Mouse (Mus musculus) heart, embryonic 10.5 days (tissue): ENCODE measurements around the gene Hyal2. TPM values are rescaled to one million over a fixed set of nuclear protein-coding genes. Genes with fewer than 3 reads are reported as not detected.

Source experiments
- DNase-seq: peaks from one replicate; pipeline ENCODE4 v3.0.0-alpha.2; 2017; ENCODE audit warnings: low spot score
- H3K27ac ChIP-seq: fragments of 300-500 bp; sonication (generic); 2 replicates; pipeline ENCODE4 v1.5.1; 2016; ENCODE audit warnings: mild to moderate bottlenecking
- H3K27me3 ChIP-seq: fragments of 300-500 bp; sonication (generic); 2 replicates; pipeline ENCODE4 v1.6.1; 2016; ENCODE audit warnings: mild to moderate bottlenecking; ENCODE audit not compliant: poor library complexity, insufficient read depth, severe bottlenecking
- H3K36me3 ChIP-seq: fragments of 300-500 bp; sonication (generic); 2 replicates; pipeline ENCODE4 v1.6.1; 2016; ENCODE audit warnings: mild to moderate bottlenecking, moderate library complexity
- H3K4me1 ChIP-seq: fragments of 300-500 bp; sonication (generic); 2 replicates; pipeline ENCODE4 v1.6.1; 2016; ENCODE audit warnings: mild to moderate bottlenecking
- H3K4me3 ChIP-seq: fragments of 300-500 bp; sonication (generic); 2 replicates; pipeline ENCODE4 v1.5.1; 2016; ENCODE audit warnings: mild to moderate bottlenecking, moderate library complexity
- H3K9me3 ChIP-seq: fragments of 300-500 bp; sonication (generic); 2 replicates; pipeline ENCODE4 v1.6.1; 2016; ENCODE audit warnings: mild to moderate bottlenecking, moderate library complexity
- WGBS: fragments of 180-500 bp; shearing (Covaris S2); methylation state at CpG from one replicate; pipeline ENCODE4 v1.1.7; 2016; 5-methylcytosine and 5-hydroxymethylcytosine counted together
- polyA plus RNA-seq: library from polyadenylated mRNA; unstranded; fragments of >200 nt; fragmentation: Nextera tagmentation; extraction: Ambion mirVana; gene quantifications from 2 replicates; pipeline ENCODE4 v1.2.1, GENCODE M21; 2016

Gene Hyal2
- polyA plus RNA-seq, 1 experiment from 2014 or later, result 128 TPM

DNA sequence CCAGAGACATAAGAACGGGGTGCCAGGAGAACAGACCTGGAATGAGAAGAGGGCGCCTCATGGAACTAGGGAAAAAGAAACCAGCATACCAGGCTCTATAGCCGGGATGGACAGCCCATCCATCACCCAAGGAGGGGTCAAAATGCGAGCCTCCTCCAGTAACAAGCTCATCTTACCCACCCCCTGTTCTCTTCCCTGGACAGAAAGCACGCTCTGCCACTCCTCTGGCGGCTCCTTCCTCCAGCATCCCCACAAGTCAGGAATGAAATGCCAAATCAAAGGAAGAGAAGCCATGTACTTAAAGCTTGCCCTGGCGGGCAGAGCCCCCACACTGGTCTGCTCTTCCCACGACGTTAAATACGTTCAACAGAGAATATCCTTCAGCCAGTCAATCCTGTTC lies 26.7 kb upstream of the Hyal2 start:
- Histone ChIP-seq H3K4me3 (peak overlapping the region; percentile 78), H3K36me3 (peaks cover 60% of the 10 kb centered on the region), H3K27me3 (no peaks in the 10 kb centered on the region), H3K9me3 (no peaks in the 10 kb centered on the region), H3K4me1 (peaks cover 48% of the 10 kb centered on the region), H3K27ac (0 out of 2 replicates have a peak overlapping the region, but pooled peaks have one; percentile 86)
- WGBS, result 39% methylated on average over 10 of the region's 10 CpGs
- no peak for DNase-seq

DNA sequence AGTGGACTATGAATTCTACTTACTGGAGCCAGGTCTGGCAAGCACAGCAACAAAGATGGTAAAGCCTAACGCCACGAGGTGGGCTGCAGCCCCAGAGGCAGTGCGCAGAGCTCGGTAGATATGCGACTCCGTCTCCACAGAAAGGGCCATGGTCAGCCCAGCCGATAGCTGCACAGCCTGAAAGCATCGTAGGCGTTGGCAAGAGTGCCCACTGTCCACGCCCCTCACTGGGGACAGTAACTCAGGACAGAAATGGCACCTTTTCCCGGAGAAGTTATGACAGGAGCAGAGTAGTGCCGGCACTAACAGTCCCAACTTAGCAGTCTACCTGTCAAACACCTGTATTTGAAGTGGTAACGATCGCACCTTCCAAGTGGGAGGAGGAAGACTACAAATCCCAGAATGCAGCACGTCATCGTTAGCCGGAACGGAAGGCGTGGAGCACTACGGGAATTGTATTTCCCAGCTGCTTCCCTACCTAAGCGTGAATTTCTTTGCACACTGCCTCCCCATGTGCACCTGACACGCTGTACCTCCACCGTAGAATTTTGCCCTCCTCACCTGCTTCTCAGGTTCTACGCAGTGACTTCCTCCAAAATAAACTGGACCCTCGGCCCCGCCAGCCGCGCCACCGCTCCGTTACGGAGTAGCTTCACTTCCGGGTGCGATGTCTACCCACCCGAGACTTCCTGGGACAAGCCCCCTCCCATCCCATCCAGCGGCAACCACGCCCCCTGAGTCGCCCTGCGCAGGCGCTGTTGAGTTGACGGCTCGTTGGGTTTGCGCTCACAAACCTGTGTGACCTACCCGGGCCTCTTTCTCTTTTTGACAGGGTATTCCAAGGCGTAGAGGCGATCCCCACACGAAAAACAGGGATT lies 26.0 kb upstream of the Hyal2 start, which contains the start of the genes Cyb561d2 and Nprl2:
Cyb561d2 (minus strand) TSS at position 720 of the 878 bp plus-strand sequence.
Nprl2 (plus strand) TSS at position 753 of the 878 bp plus-strand sequence.
- Histone ChIP-seq H3K4me3 (peak within 1 kb of the TSS; percentile 78), H3K36me3 (peaks cover 58% of the 10 kb centered on the region), H3K27me3 (no peaks in the 10 kb centered on the region), H3K27ac (peak within 1 kb of the TSS; percentile 86), H3K9me3 (no peaks in the 10 kb centered on the region), H3K4me1 (peaks cover 46% of the 10 kb centered on the region)
- under 1% methylated on average over 46 of the region's 46 CpGs for WGBS
- peak; percentile 98 for DNase-seq

DNA sequence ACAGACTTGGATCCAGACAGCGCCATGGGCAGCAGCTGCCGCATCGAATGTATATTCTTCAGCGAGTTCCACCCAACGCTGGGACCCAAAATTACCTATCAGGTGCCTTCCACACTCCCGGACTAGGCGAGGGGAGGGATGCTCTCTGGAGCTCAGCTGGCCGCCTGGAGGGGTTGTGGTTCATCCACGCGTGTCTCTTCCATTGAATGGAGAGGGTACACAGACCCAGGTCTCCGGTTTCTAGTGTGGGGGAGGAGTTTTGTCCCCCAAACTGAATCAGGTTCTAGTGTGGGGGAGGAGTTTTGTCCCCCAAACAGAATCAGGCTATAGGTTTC lies 25.4 kb upstream of the Hyal2 start:
- Histone ChIP-seq H3K27ac (peak overlapping the region; percentile 86), H3K36me3 (peaks cover 52% of the 10 kb centered on the region), H3K9me3 (no peaks in the 10 kb centered on the region), H3K4me3 (peak overlapping the region; percentile 78), H3K27me3 (0 out of 2 replicates have a peak, but pooled peaks cover under 1% of the 10 kb centered on the region), H3K4me1 (peaks cover 46% of the 10 kb centered on the region)
- DNase-seq, result no peak
- 3% methylated on average over 11 of the region's 11 CpGs for WGBS

DNA sequence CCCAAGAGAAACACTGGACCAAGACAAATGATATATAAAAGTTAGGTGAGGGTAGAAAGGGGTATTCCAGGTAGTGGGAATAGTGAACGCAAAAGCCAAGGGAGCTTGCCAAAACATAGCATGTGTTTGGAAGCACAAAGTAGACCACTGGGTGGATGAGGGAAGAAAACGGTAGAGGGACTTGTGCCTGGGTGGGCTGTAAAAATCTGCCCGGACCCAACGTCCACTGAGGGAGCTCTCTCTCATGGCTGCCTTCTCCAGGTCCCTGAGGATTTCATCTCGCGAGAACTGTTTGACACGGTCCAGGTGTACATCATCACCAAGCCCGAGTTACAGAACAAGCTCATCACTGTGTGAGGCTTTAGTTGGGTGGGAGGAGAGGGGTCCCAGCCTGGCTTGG lies 25.0 kb upstream of the Hyal2 start:
- Histone ChIP-seq H3K27me3 (peaks cover 5% of the 10 kb centered on the region; the same call in 1 of the 2 replicates), H3K9me3 (no peaks in the 10 kb centered on the region), H3K27ac (peak overlapping the region; percentile 86), H3K4me3 (peak overlapping the region; percentile 78), H3K36me3 (peaks cover 48% of the 10 kb centered on the region), H3K4me1 (peaks cover 46% of the 10 kb centered on the region)
- WGBS, result 46% methylated on average over 8 of the region's 8 CpGs
- DNase-seq, result no peak

DNA sequence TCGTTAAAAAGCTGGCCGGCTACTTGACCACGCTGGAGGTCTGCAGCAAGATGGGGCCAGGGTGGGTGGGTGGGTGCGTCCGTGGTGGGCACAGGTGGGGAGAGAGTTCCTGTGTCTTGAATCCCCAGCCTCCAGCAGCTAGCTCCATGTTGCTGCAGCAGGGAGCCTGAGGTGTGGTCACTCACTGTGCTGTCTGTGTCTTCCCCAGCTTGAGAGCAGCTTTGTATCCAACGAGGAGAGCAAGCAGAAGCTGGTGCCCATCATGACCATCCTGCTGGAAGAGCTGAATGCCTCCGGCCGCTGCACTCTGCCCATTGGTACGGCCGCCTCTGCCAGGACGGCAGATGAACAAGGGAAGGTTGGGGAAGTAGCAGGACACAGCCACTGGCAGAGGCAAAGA lies 24.4 kb upstream of the Hyal2 start:
- Histone ChIP-seq H3K36me3 (peaks cover 43% of the 10 kb centered on the region), H3K27me3 (peaks cover 10% of the 10 kb centered on the region; the same call in 1 of the 2 replicates), H3K27ac (peak overlapping the region; percentile 42), H3K4me3 (peak overlapping the region; percentile 78), H3K9me3 (no peaks in the 10 kb centered on the region), H3K4me1 (peaks cover 49% of the 10 kb centered on the region)
- no peak for DNase-seq
- WGBS, result 85% methylated on average over 11 of the region's 11 CpGs

- Histone ChIP-seq H3K27ac (no peak overlapping the region), H3K36me3 (peaks cover 33% of the 10 kb centered on the region), H3K27me3 (peaks cover 20% of the 10 kb centered on the region), H3K4me3 (no peak overlapping the region), H3K4me1 (peaks cover 49% of the 10 kb centered on the region), H3K9me3 (no peaks in the 10 kb centered on the region)
- DNase-seq, result no peak
- WGBS, result 92% methylated on average over 17 of the region's 17 CpGs
Observed at GRCm38 (mm10) chr9:107544196-107544700, 23.5 kb upstream of the Hyal2 start.

DNA sequence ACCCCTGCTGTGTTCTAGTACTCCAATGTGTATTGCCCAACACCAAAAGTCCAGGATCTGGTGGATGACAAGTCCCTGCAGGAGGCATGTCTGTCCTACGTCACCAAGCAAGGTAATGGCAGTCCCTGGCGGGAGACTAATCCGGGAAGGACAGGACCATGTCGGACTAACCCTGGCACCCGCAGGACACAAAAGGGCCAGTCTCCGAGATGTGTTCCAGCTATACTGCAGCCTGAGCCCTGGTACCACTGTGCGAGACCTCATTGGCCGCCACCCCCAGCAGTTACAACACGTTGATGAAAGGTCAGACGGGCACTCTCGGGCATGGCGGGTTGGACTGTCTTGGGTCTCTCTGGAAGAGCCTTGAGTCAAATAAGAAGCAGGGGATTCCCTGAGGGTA lies 23.0 kb upstream of the Hyal2 start:
- Histone ChIP-seq H3K4me3 (no peak overlapping the region), H3K9me3 (no peaks in the 10 kb centered on the region)
- WGBS, result 86% methylated on average over 12 of the region's 12 CpGs

GRCm38 (mm10) chr9:107545199-107545598 lies 22.5 kb upstream of the Hyal2 start:
- Histone ChIP-seq H3K27me3 (peaks cover 29% of the 10 kb centered on the region), H3K36me3 (peaks cover 24% of the 10 kb centered on the region), H3K27ac (no peak overlapping the region), H3K4me3 (no peak overlapping the region), H3K4me1 (peaks cover 57% of the 10 kb centered on the region), H3K9me3 (no peaks in the 10 kb centered on the region)
- no peak for DNase-seq
- WGBS, result 82% methylated on average over 10 of the region's 10 CpGs

More for the DNA sequence above, 23.0 kb upstream of the Hyal2 start:
- Histone ChIP-seq H3K27ac (no peak overlapping the region), H3K27me3 (peaks cover 25% of the 10 kb centered on the region), H3K4me1 (peaks cover 52% of the 10 kb centered on the region), H3K36me3 (peaks cover 28% of the 10 kb centered on the region)
- no peak for DNase-seq

GRCm38 (mm10) chr9:107545602-107546001 lies 22.1 kb upstream of the Hyal2 start:
- H3K27me3 ChIP-seq, result peaks cover 33% of the 10 kb centered on the region
- no peak overlapping the region for H3K27ac ChIP-seq
- DNase-seq, result peak; percentile 88
- H3K9me3 ChIP-seq, result no peaks in the 10 kb centered on the region
- WGBS, result 5% methylated on average over 3 of the region's 3 CpGs
- no peak overlapping the region for H3K4me3 ChIP-seq
- H3K4me1 ChIP-seq, result peaks cover 60% of the 10 kb centered on the region
- peaks cover 22% of the 10 kb centered on the region for H3K36me3 ChIP-seq

DNA sequence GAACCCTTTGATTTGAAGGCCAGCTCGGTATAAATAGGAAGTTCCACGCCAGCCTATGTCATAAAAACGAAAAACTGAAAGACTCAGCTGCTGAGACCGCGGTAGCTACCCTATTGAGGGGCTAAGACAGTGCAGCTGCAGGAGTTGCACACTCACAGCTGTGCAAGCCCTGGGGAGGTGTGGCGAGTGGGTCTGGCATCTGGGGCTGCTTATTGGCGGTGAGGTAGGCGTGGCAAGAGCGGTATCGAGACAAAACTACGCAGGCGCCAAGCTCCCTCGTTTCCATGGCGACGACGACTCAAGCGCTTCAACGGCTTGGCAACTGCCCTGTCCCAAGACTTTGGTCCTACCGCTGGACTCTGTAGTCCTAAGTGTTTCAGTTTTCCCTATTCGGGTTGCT lies 20.7 kb upstream of the Hyal2 start, which contains the start of gene Zmynd10:
Zmynd10 (plus strand) TSS at position 273 of the 400 bp plus-strand sequence.
- Histone ChIP-seq H3K27ac (peak within 1 kb of the TSS; percentile 16; the same call in 1 of the 2 replicates), H3K27me3 (peaks cover 45% of the 10 kb centered on the region), H3K36me3 (peaks cover 22% of the 10 kb centered on the region), H3K9me3 (no peaks in the 10 kb centered on the region), H3K4me3 (peak within 1 kb of the TSS; percentile 32), H3K4me1 (peaks cover 64% of the 10 kb centered on the region)
- DNase-seq, result peak; percentile 95
- WGBS, result 6% methylated on average over 20 of the region's 20 CpGs

GRCm38 (mm10) chr9:107547957-107548356 lies 19.8 kb upstream of the Hyal2 start:
- no peak overlapping the region for H3K27ac ChIP-seq
- H3K27me3 ChIP-seq, result peaks cover 52% of the 10 kb centered on the region
- H3K36me3 ChIP-seq, result peaks cover 22% of the 10 kb centered on the region
- no peaks in the 10 kb centered on the region for H3K9me3 ChIP-seq
- DNase-seq, result no peak
- 73% methylated on average over 5 of the region's 5 CpGs for WGBS
- H3K4me1 ChIP-seq, result peaks cover 63% of the 10 kb centered on the region
- H3K4me3 ChIP-seq, result no peak overlapping the region

GRCm38 (mm10) chr9:107548820-107549219 lies 18.9 kb upstream of the Hyal2 start:
- H3K27me3 ChIP-seq, result peaks cover 53% of the 10 kb centered on the region
- DNase-seq, result no peak
- no peak overlapping the region for H3K4me3 ChIP-seq
- no peaks in the 10 kb centered on the region for H3K9me3 ChIP-seq
- H3K36me3 ChIP-seq, result peaks cover 16% of the 10 kb centered on the region
- 83% methylated on average over 10 of the region's 10 CpGs for WGBS
- no peak overlapping the region for H3K27ac ChIP-seq
- peaks cover 67% of the 10 kb centered on the region for H3K4me1 ChIP-seq
